Mouse (Mus musculus): ENCODE measurements around the gene Sap18.
"Not testable (repeated sequence)": the region's sequence is repeated elsewhere in the genome, so short reads cannot be mapped to it uniquely, and the experiment has no call there.

Gene Sap18

GRCm38 (mm10) chr14:57797991-57798931, at the start of gene Sap18:
Gene Sap18 (plus strand): TSS chr14:57798180.
- peak; percentile 97 to 98 for DNase-seq (ENCODE audit: low spot score in 2 of 2)

- no peak for DNase-seq (ENCODE audit: low spot score in 2 of 2)
These were observed 48.5 kb upstream of the Sap18 start for GRCm38 (mm10) chr14:57749501-57749900.

- DNase-seq (ENCODE audit: low spot score in 2 of 2), result not testable (repeated sequence)
These were observed 47.0 kb upstream of the Sap18 start for GRCm38 (mm10) chr14:57751006-57751405.

- DNase-seq (ENCODE audit: low spot score in 2 of 2), result no peak
These were observed 44.5 kb upstream of the Sap18 start for GRCm38 (mm10) chr14:57753351-57753992.

- DNase-seq (ENCODE audit: low spot score in 2 of 2), result no peak
These were observed 42.3 kb upstream of the Sap18 start for GRCm38 (mm10) chr14:57755661-57756060.

GRCm38 (mm10) chr14:57756094-57756493, 41.9 kb upstream of the Sap18 start:
- DNase-seq (ENCODE audit: low spot score in 2 of 2), result no peak

- no peak for DNase-seq (ENCODE audit: low spot score in 2 of 2)
These were observed 39.7 kb upstream of the Sap18 start, which contains the start of gene Lats2 for GRCm38 (mm10) chr14:57758237-57758636. Gene Lats2 (minus strand): TSS chr14:57758388.

GRCm38 (mm10) chr14:57760447-57761412, 37.2 kb upstream of the Sap18 start:
- no peak for DNase-seq (ENCODE audit: low spot score in 2 of 2)

- no peak for DNase-seq (ENCODE audit: low spot score in 2 of 2)
These were observed 28.9 kb upstream of the Sap18 start for GRCm38 (mm10) chr14:57769102-57769501.

- no peak for DNase-seq (ENCODE audit: low spot score in 2 of 2)
These were observed 25.7 kb upstream of the Sap18 start for GRCm38 (mm10) chr14:57772157-57772815.

GRCm38 (mm10) chr14:57787406-57787805, 10.6 kb upstream of the Sap18 start:
- DNase-seq (ENCODE audit: low spot score in 2 of 2), result no peak

GRCm38 (mm10) chr14:57789311-57789710, 8.7 kb upstream of the Sap18 start:
- DNase-seq (ENCODE audit: low spot score in 2 of 2), result no peak

GRCm38 (mm10) chr14:57789759-57790158, 8.2 kb upstream of the Sap18 start:
- DNase-seq (ENCODE audit: low spot score in 2 of 2), result no peak

- DNase-seq (ENCODE audit: low spot score in 2 of 2), result no peak
These were observed 6.8 kb upstream of the Sap18 start for GRCm38 (mm10) chr14:57791171-57791570.

- DNase-seq (ENCODE audit: low spot score in 2 of 2), result peak in 1 of 2 experiments; percentile 7
These were observed 429 bp upstream of the Sap18 start for GRCm38 (mm10) chr14:57797551-57797950.

GRCm38 (mm10) chr14:57803731-57804130, 5.8 kb downstream of the Sap18 start:
- no peak for DNase-seq (ENCODE audit: low spot score in 2 of 2)

- DNase-seq (ENCODE audit: low spot score in 2 of 2), result no peak
These were observed 10.6 kb downstream of the Sap18 start for GRCm38 (mm10) chr14:57808558-57808957.

GRCm38 (mm10) chr14:57810886-57811285, 12.9 kb downstream of the Sap18 start:
- no peak for DNase-seq (ENCODE audit: low spot score in 2 of 2)

GRCm38 (mm10) chr14:57811844-57812243, 13.9 kb downstream of the Sap18 start:
- DNase-seq (ENCODE audit: low spot score in 2 of 2), result peak in 1 of 2 experiments; percentile 22

- no peak for DNase-seq (ENCODE audit: low spot score in 2 of 2)
These were observed 22.9 kb downstream of the Sap18 start for GRCm38 (mm10) chr14:57820839-57821238.

Measured in left cerebral cortex, adult 9 months (tissue).